Mouse (Mus musculus) liver, adult 2 months (tissue): ENCODE results near the gene Sox8.

Experiments used
- CTCF ChIP-seq: fragments of 200-500 bp; IDR thresholded peaks from 2 replicates; pipeline ENCODE4 v1.5.1; 2011; ENCODE audit warnings: low read depth, low read length, control low read depth
- POLR2A ChIP-seq: fragments of 200-500 bp; IDR thresholded peaks from 2 replicates; pipeline ENCODE4 v1.6.1; 2011; ENCODE audit warnings: low read length, control low read depth; ENCODE audit not compliant: insufficient read depth; ENCODE audit errors: extremely low read depth

GRCm38 (mm10) chr17:25578920-25579319 lies 8.4 kb upstream of the Sox8 start, which contains the start of gene Lmf1:
- TF ChIP-seq CTCF, result peak; percentile 26; the same call in 1 of the 2 replicates
- TF ChIP-seq POLR2A, result peak; percentile 71
